Mouse (Mus musculus) lung, adult 2 months (tissue): Measurements from ENCODE around the gene Tmem132b.

Experiments
- CTCF ChIP-seq: fragments of 200-500 bp; IDR thresholded peaks from 2 replicates; pipeline ENCODE4 v1.5.1; 2011; ENCODE audit warnings: mild to moderate bottlenecking, low read length, control low read depth; ENCODE audit not compliant: insufficient read depth
- POLR2A ChIP-seq: fragments of 200-500 bp; IDR thresholded peaks from 2 replicates; pipeline ENCODE4 v1.6.1; 2011; ENCODE audit warnings: low read depth, mild to moderate bottlenecking, control low read depth, low read length, borderline replicate concordance; ENCODE audit errors: extremely low read depth

- no peak for TF ChIP-seq POLR2A
- TF ChIP-seq CTCF, result peak; percentile 60
Measured at GRCm38 (mm10) chr5:125518640-125519039, 12.9 kb upstream of the Tmem132b start.
